Mouse (Mus musculus) adrenal gland, adult 18-20 months (tissue): ENCODE measurements around the gene Armc6. TPM values are rescaled to one million over a fixed set of nuclear protein-coding genes. Genes with fewer than 3 reads are reported as not detected.
"Not testable (repeated sequence)": the region's sequence is repeated elsewhere in the genome, so short reads cannot be mapped to it uniquely, and the experiment has no call there.

Source experiments
- DNase-seq, 2 experiments: peaks; one replicate each; pipeline ENCODE4 v3.0.0; 2021 to 2022; ENCODE audit warnings: low spot score in 2 of 2
- total RNA-seq, 2 experiments: library from RNA; stranded (reverse); gene quantifications; 1 replicate in 1 of 2; 2 replicates in 1 of 2; pipeline ENCODE4 v1.2.3; 2021

The Armc6 gene
- total RNA-seq, 2 experiments from 2014 or later, result 10.9 to 13.6 TPM

GRCm38 (mm10) chr8:70233606-70234005 lies 660 bp downstream of the Armc6 start:
- DNase-seq, result no peak

GRCm38 (mm10) chr8:70230837-70231236 lies 3.4 kb downstream of the Armc6 start:
- no peak for DNase-seq

- DNase-seq, result no peak
Observed at GRCm38 (mm10) chr8:70227997-70228396, 6.3 kb downstream of the Armc6 start.

GRCm38 (mm10) chr8:70223341-70223740 lies 10.9 kb downstream of the Armc6 start:
- DNase-seq, result peak in 1 of 2 experiments; percentile 54

- DNase-seq, result no peak
Observed at GRCm38 (mm10) chr8:70222041-70222440, 12.2 kb downstream of the Armc6 start.

GRCm38 (mm10) chr8:70220911-70221310 lies 13.4 kb downstream of the Armc6 start:
- no peak for DNase-seq

- no peak for DNase-seq
Observed at GRCm38 (mm10) chr8:70220236-70220840, 13.9 kb downstream of the Armc6 start.

GRCm38 (mm10) chr8:70219107-70219684 lies 15.1 kb downstream of the Armc6 start:
- DNase-seq, result no peak

- no peak for DNase-seq
Observed at GRCm38 (mm10) chr8:70217441-70217840, 16.8 kb downstream of the Armc6 start.

- peak in 1 of 2 experiments; percentile 45 for DNase-seq
Observed at GRCm38 (mm10) chr8:70216566-70216965, 17.7 kb downstream of the Armc6 start.

GRCm38 (mm10) chr8:70216161-70216560 lies 18.1 kb downstream of the Armc6 start:
- not testable (repeated sequence) for DNase-seq

- DNase-seq, result no peak
Observed at GRCm38 (mm10) chr8:70215092-70215491, 19.2 kb downstream of the Armc6 start.

GRCm38 (mm10) chr8:70214411-70214810 lies 19.9 kb downstream of the Armc6 start:
- DNase-seq, result no peak

GRCm38 (mm10) chr8:70212112-70213055 lies 21.9 kb downstream of the Armc6 start, which contains the start of gene Slc25a42:
Gene Slc25a42, minus strand, starts transcription at chr8:70212305.
- peak; percentile 84 to 90 for DNase-seq

GRCm38 (mm10) chr8:70211726-70212111 lies 22.5 kb downstream of the Armc6 start:
- no peak for DNase-seq

GRCm38 (mm10) chr8:70211275-70211674 lies 23.0 kb downstream of the Armc6 start:
- no peak for DNase-seq

- no peak for DNase-seq
Observed at GRCm38 (mm10) chr8:70210538-70210937, 23.7 kb downstream of the Armc6 start.

GRCm38 (mm10) chr8:70208130-70208529 lies 26.1 kb downstream of the Armc6 start:
- no peak for DNase-seq

GRCm38 (mm10) chr8:70204757-70205156 lies 29.5 kb downstream of the Armc6 start:
- DNase-seq, result no peak

GRCm38 (mm10) chr8:70203072-70203471 lies 31.2 kb downstream of the Armc6 start:
- no peak for DNase-seq

GRCm38 (mm10) chr8:70201417-70201816 lies 32.8 kb downstream of the Armc6 start:
- no peak for DNase-seq
